Mouse (Mus musculus) spleen, postnatal 10 days (tissue): ENCODE measurements around the gene Notum.

Experiments used
- DNase-seq, 2 experiments: peaks; one replicate each; pipeline ENCODE4 v3.0.0; 2021 to 2022; ENCODE audit warnings: low spot score in 2 of 2

Gene Notum

DNA sequence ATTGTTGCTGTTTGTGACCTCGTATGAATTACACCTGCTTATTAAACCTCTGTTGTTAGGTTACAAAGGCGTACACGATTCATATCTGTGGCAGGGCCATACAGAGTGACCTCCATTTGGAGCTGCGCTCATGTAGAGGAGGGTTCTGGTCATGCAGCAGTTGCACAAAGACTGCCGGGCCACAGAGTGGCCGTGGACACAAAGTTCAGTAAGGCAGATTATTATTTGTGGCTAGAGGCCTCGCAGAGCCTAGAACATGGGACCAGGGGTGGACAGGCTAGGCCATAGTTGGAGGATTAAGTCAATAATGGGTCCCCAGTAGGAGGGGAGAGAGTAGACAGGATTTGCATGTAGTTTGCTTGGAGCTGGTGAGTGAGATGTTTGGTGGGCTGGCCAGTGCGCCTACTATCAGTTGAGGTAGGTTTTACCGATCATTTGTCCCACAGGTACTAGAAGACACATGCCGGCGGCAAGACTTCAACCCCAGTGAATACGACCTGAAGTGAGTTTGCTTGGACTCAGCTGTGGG, 12.7 kb upstream of the Notum start:
- peak in 1 of 2 experiments; percentile 38 for DNase-seq

- DNase-seq: peak; percentile 97 to 98
Observed at GRCm38 (mm10) chr11:120672687-120673593, 12.0 kb upstream of the Notum start, which contains the start of gene Aspscr1. Gene Aspscr1, plus strand, starts transcription at chr11:120672973.

DNA sequence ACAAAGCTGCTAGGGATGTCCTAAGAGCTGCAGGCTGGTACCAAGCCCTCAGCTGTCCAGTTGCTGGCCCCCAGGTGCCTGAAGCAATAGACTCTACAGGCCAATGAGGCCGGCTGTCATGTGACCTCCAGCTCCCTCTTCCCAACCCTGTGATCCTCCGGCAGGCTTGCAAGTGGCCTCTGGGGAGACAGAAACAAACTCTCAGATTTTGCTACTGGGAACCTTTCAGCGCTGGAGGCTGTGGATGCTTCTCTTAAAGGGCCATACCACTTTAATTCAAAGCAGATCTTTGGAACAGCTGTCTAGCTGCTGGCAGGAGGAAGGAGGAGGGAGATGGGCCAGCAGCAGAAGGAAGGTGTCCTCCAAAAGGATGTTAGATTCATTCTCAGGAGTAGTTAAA, 5.6 kb upstream of the Notum start:
- DNase-seq: no peak

DNA sequence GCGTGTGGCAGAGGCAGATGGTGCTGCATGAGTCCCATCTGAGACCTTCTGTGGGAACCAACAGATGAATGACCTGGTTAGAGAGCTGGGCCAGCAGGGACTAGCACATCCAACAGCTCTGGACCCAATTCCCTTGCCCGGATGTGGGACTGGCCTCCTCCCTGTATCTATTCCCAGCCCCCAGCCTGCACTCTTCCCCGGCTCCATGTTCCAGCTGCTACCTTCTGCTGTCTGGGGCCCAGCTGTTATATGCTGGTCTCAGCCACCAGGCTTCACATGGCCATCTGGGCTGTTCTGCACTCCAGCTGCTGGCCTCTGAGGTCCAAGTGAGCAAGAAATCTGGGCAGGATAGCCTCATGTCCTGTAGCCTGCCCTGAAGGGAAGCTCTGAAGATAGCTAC, 4.4 kb upstream of the Notum start:
- no peak for DNase-seq

DNA sequence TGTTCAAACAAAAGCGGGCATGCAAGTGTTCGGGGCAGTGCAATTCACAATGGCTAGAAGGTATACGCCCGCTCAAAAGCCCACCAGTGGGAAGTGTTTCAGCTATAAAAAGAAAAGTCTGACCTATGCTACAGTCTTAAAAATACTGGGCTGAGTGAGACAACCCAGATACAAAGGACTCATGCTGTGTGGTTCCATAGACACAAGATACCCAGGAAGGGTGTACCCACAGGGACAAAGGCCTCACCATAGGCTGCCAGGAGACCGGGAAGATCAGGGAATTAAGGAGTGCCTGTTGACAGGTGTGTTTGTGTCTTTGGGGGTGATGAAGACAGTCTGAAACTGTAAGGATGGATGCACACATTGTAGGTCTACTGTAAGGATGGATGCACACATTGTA, 2.7 kb upstream of the Notum start:
- no peak for DNase-seq

GRCm38 (mm10) chr11:120662759-120663158, 1.8 kb upstream of the Notum start:
- no peak for DNase-seq

DNA sequence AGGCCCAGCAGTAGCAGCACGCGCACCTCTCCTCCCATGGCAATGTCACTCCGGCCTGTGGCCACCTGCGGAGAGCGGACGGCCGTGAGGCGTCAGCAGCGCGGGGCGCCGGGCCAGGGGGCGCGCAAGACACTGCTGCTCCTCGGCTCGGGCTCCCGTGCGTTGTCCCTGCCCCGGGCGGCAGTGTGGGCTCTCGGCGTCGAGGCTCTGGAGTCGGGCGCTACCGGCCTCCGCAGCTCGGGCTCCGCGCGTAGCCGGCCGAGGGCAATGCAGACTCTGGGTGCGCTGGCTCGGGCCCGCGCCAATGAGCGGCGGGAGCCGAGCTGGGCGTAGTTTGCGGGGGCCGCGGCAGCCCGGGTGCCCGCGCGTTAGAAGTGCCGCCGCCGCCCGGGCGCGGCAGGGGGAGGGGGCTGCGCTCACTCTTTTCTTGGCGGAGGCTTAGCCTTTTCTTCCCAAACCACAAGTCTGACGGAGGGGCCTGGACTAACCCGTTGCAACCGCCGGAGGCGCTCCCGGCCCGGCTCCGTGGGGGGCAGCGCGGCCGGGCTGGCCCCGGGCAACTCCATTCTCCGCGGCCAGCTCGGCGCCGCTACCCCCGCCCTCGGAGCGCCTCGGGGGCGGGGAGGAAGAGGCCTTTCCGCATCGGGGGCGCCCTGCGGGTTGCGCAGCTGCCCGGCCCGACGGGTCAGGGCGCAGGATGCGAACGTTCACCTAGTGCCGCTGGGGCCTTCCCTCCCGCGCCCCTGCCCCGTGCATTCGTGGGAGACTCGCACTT, 487 bp downstream of the Notum start:
- DNase-seq: peak in 1 of 2 experiments; percentile 41

- DNase-seq: peak in 1 of 2 experiments; percentile 28
Observed at GRCm38 (mm10) chr11:120659509-120660300, 1.3 kb downstream of the Notum start.

DNA sequence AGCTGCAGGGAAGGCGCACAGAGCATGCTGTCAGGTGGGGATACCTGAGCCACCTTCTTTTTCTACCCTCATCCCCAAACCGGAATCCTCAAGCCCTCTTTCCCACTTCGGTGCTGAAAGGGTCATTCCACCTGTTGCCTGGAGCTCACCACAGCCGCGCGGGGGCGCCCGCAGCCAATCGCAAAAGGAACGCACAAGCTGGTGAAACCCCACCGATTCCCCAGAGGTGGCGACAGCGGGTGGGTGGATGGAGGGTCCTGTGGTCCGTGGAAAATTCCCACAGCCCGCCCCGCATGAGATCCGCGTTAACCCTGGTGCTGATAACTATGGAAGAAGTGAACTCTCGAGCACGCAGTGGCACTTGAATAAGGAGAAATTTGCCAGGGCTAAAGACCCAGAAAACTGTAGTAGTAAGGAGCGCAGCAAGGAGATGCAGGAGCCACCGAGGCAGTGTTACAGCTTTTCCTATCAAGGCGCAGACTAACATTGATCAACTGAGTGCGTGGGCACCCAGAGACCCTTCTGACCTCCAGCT, 2.0 kb downstream of the Notum start:
- peak; percentile 69 to 86 for DNase-seq

DNA sequence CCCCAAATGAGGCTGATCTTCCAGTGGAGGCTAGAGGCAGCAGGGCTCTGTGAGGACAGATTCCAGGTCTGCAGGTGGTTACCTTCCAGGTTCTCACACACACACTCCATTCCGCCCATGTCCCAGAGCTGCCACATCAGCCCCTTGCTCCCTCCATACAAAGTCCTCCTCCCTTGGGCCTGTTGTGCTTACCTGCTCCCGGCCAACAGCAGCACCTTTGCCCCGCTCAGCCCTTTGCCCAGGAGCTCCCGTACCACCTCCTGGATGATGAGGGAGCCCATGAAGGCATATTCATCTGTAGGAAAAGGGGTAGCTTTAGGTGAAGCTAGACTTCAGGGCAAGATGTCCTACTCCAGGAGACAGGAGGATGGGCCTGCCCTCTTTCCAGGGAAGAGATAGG, 3.7 kb downstream of the Notum start:
- DNase-seq: peak in 1 of 2 experiments; percentile 12

DNA sequence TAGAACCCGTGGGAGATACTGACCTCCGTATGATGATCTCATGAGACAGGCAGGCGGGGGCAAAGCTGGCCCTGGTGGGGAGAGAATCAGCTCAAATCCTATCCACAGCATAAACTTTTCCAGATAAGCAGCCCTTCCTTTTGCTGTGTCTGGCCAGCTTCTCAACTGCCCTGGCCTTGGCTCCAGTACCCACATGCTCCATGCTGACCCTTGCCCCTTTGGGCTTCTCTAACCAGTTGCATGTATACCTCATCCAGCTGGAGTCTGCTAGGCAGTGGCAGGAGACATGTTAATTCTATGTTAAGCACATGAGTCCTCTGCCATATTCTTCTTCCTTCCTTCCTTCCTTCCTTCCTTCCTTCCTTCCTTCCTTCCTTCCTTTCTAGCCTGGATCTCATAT, 6.2 kb downstream of the Notum start:
- DNase-seq: no peak

GRCm38 (mm10) chr11:120651872-120652271, 9.1 kb downstream of the Notum start:
- peak in 1 of 2 experiments; percentile 13 for DNase-seq

- DNase-seq: peak; percentile 23 to 49
Observed at GRCm38 (mm10) chr11:120648001-120648476, 12.9 kb downstream of the Notum start, which contains the start of gene Myadml2. Gene Myadml2, minus strand, starts transcription at chr11:120648158.

GRCm38 (mm10) chr11:120647047-120647830, 13.7 kb downstream of the Notum start:
- DNase-seq: peak in 1 of 2 experiments; percentile 22

DNA sequence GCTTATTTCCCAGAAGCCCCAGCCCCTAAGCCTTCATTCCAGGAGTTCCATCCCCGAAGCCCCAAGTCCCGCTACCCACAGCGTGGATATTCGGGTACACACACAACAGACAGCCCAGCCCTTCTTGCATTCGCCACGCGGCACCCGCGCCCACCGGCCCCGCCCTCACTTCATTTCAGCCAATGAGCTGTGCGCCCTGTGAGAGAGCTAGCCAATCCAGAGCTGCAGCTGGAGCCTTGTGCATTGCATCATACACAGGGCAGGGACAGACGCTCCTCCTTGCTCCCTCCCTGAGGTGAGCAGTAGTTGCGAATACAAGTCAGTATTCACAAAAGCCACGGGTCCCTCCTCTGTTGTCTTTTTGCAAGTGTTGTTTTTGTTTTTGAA, 17.4 kb downstream of the Notum start, which contains the start of gene Pycr1:
TSS of gene Pycr1 (minus strand) at position 169 of the 387 bp plus-strand sequence.
- peak; percentile 91 to 94 for DNase-seq

DNA sequence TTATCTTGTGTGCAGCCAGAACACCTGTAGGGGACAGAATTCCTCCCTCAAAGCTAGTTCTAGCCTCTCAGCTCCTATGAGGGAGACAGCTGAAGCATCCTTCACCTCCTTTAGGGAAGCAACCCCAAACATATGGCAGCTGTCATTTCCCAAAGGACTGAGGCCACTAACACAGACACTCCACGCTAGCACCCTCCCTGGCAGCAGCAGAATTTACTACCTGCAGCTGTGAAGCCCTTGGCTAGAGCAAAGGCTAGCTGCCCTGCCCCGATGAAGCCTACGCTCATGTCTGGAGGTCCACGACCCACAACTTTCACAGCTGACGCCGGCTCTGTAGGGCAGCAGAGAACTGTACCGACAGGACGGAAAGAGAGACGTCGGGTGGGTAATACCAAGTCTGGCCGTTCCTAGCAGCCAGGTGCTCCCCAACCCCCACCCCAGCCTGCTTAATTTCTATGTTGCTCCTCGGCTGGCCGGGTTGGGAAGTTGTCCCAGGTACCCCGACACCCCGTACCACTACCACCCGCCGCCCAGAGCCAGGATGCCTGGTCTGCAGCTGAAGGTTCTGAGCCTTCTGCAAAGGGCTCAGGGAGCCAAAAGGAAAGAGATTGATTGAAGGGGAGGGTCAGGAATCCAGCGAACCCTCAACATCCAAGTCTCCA, 17.9 kb downstream of the Notum start:
- DNase-seq: no peak

DNA sequence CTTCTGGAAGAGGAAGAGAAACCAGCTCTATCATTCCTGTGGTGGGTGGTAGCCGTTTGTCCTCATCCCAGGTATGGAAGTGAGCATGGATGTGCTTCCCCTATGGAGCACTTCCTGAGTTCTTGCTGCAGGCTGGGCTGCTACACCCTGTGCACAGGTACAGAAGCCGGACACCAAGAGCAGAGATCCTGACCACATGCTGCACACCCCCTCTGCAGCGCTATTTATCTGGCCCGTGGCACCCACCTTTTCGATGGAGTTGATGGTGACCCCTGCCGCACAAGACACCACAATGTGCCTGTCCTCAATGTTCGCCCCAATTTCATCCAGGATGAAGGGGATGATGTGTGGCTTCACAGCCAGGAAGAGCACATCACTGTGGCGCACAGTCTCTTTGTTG, 19.1 kb downstream of the Notum start:
- DNase-seq: no peak

- no peak for DNase-seq
Observed at GRCm38 (mm10) chr11:120641255-120641654, 19.7 kb downstream of the Notum start.

DNA sequence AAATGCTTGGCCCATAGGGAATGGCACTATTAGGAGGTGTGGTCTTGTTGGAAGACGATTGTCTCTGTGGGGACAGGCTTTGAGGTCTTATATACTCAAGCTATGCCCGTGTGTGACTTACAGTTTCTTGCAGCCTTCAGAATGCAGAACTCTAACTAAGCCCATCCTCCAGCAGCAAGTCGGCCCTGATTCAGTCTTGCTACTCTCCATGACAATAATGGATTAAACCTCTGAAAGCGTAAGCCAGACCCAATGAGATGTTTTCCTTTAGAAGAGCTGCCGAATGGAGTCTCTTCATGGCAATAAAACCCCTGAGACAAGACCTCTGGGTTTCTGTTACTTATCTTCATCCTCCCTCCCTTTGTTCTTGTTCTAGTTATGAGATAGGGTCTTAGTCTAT, 26.2 kb downstream of the Notum start:
- no peak for DNase-seq
